ENCODE assay signal across 1 mouse cellular context in genomic region chr3:84637095-84637494, GRCm38 (mm10).
TF ChIP-seq lines count a peak whose summit lies in the region.

No protein-coding gene starts in this region.

TF ChIP-seq in MEL, 35 proteins besides CTCF, POLR2A, EP300 and RAD21:
- TF ChIP-seq SIN3A (IDR thresholded peaks at IDR 0.05; ENCODE audit: low read length) (no peak), ZC3H11A (IDR thresholded peaks at IDR 0.05; ENCODE audit: low read depth, low read length) (no peak), MYB (IDR thresholded peaks at IDR 0.05; ENCODE audit: low read depth, low read length) (no peak), ELF1 (IDR thresholded peaks at IDR 0.05; ENCODE audit: low read depth, low read length) (no peak), ZMIZ1 (IDR thresholded peaks at IDR 0.05; ENCODE audit: low read depth, low read length) (no peak), E2F4 (IDR thresholded peaks at IDR 0.05; ENCODE audit: borderline replicate concordance, low read depth, low read length) (no peak), CHD2 (IDR thresholded peaks at IDR 0.05; ENCODE audit: low read length) (no peak), MYC (IDR thresholded peaks at IDR 0.05; ENCODE audit: low read depth, low read length) (no peak), RCOR1 (IDR thresholded peaks at IDR 0.05; ENCODE audit: low read depth, low read length) (peak; percentile 33; the same call in 1 of the 2 replicates)
